Mouse (Mus musculus): ENCODE measurements around the gene Cytl1.

- TF ChIP-seq POLR2A (IDR thresholded peaks at IDR 0.05; ENCODE audit: borderline replicate concordance, low read depth, low read length) (no peak), CTCF (IDR thresholded peaks at IDR 0.05; ENCODE audit: low read depth, low read length) (no peak)
Observed at GRCm38 (mm10) chr5:37774011-37774410, 38.7 kb downstream of the Cytl1 start.
